Comparison of ENCODE assay signal across 16 mouse cellular contexts in the genomic region with DNA sequence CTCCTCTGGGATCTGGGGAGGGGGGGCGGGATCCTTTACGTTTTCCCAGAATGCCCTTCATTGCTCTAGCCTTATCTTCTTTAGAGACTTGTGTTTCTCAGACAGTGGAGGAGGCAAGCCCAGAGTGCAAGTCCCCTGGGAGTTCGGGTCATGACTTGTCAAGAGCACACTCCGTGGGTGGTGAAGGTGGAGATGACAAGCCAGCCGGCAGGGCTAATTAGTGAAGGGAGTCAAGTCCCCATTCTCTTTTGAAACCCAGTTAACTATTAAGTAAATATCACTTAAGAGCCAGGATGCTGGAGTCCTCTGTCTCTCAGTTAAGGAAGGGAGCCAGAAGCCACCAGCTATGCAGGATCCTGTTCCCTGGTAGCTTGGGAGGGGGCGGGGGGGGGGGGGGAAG.
A peak's percentile ranks its signal among the peaks of the same experiment; 100 is the strongest.
DNase-seq lines count a peak whose midpoint lies in the region; ATAC-seq and TF ChIP-seq lines count a peak whose summit lies in the region.
"Had no signal": no experiment of that assay in that cellular context is flagged by ENCODE, and none has a peak within 500 bp of the region (broad histone marks: within the 10 kb centered on the region; RNA-seq: fewer than 3 reads in every experiment).

No protein-coding gene starts in this region.

- H3K27me3 ChIP-seq in CH12.LX (replicated peaks), result no peaks in the 10 kb centered on the region
- no peaks in the 10 kb centered on the region; the same call in 1 of the 2 replicates for H3K27me3 ChIP-seq in heart, embryonic 15.5 days
- peaks cover 17% of the 10 kb centered on the region for H3K27me3 ChIP-seq in forebrain, embryonic 13.5 days

- H3K79me2 ChIP-seq in CH12.LX (replicated peaks; ENCODE audit: control insufficient read depth, extremely low read depth, insufficient read depth, poor library complexity, severe bottlenecking), result no peaks in the 10 kb centered on the region

- in situ Hi-C loops in CH12.LX (cut with MboI; ENCODE audit: low pct_ligation_motif_present, low pct_unique_long_range_greater_than_20kb, low sequenced_read_pairs), result no loop called here

- peak overlapping the region; percentile 73 for H3K4me2 ChIP-seq in CH12.LX (ENCODE audit: insufficient read depth, low read depth, poor library complexity, severe bottlenecking)
- H3K4me2 ChIP-seq in heart, embryonic 15.5 days, result peak overlapping the region; percentile 53
- H3K4me2 ChIP-seq in forebrain, embryonic 13.5 days, result no peak overlapping the region

- intact Hi-C loops in heart, postnatal 36 days (cut with DNase I), result no loop called here

- peaks cover 0 to 76% of the 10 kb centered on the region in 2 experiments for H3K36me3 ChIP-seq in CH12.LX (replicated peaks in 1 of 2; ENCODE audit: control insufficient read depth in 1 of 2, insufficient read depth in 1 of 2, low read length in 1 of 2)
- H3K36me3 ChIP-seq in heart, embryonic 15.5 days, result no peaks in the 10 kb centered on the region
- H3K36me3 ChIP-seq in forebrain, embryonic 13.5 days (ENCODE audit: poor library complexity, severe bottlenecking), result no peaks in the 10 kb centered on the region
- H3K36me3 ChIP-seq: midbrain, embryonic 12.5 days had no signal

- 20% methylated on average over 6 of the region's 6 CpGs for WGBS in heart, embryonic 15.5 days
- 20% methylated on average over 5 of the region's 6 CpGs for WGBS in forebrain, embryonic 13.5 days

- no peaks in the 10 kb centered on the region for H3K9me3 ChIP-seq in CH12.LX (replicated peaks; ENCODE audit: low read length)
- H3K9me3 ChIP-seq in heart, embryonic 15.5 days (replicated peaks), result no peaks in the 10 kb centered on the region
- no peaks in the 10 kb centered on the region for H3K9me3 ChIP-seq in forebrain, embryonic 13.5 days (replicated peaks)
- H3K9me3 ChIP-seq: midbrain, embryonic 12.5 days had no signal

- no peak for TF ChIP-seq CTCF in CH12.LX (conservative IDR thresholded peaks at IDR 0.05 in 1 of 2, IDR thresholded peaks at IDR 0.05 in 1 of 2; ENCODE audit: low read depth in 2 of 2, low read length in 2 of 2)

- H3K4me3 ChIP-seq in CH12.LX (replicated peaks in 1 of 3; ENCODE audit: low read depth in 2 of 3, low read length in 2 of 3, poor library complexity in 1 of 3), result no peak overlapping the region
- H3K4me3 ChIP-seq in heart, embryonic 15.5 days, result no peak overlapping the region
- no peak overlapping the region for H3K4me3 ChIP-seq in forebrain, embryonic 13.5 days
- H3K4me3 ChIP-seq: layer of hippocampus, adult 2 months; midbrain, embryonic 12.5 days had no signal

- peaks cover 25 to 51% of the 10 kb centered on the region in 2 experiments for H3K4me1 ChIP-seq in CH12.LX (ENCODE audit: control insufficient read depth in 1 of 2, insufficient read depth in 2 of 2)
- H3K4me1 ChIP-seq in heart, embryonic 15.5 days (replicated peaks), result peaks cover 26% of the 10 kb centered on the region
- peaks cover 19% of the 10 kb centered on the region for H3K4me1 ChIP-seq in forebrain, embryonic 13.5 days

- TF ChIP-seq EP300 in CH12.LX (IDR thresholded peaks at IDR 0.05; ENCODE audit: low read length), result peak; percentile 67

- H3K27ac ChIP-seq in CH12.LX (ENCODE audit: insufficient read depth, low read depth), result no peak overlapping the region
- no peak overlapping the region for H3K27ac ChIP-seq in heart, embryonic 15.5 days
- H3K27ac ChIP-seq in forebrain, embryonic 13.5 days, result no peak overlapping the region
- H3K27ac ChIP-seq: layer of hippocampus, adult 2 months; midbrain, embryonic 12.5 days had no signal

- ATAC-seq in heart, embryonic 15.5 days (replicated peaks; ENCODE audit: insufficient number of reproducible peaks, insufficient read depth, low FRiP score, low read depth), result no peak
- ATAC-seq in forebrain, embryonic 13.5 days, result no peak

- no peak; the same call in 1 of the 2 replicates for TF ChIP-seq RAD21 in CH12.LX (IDR thresholded peaks at IDR 0.05; ENCODE audit: low read depth, low read length)

- TF ChIP-seq POLR2A in CH12.LX (IDR thresholded peaks at IDR 0.05; ENCODE audit: low read depth, low read length), result no peak

- peak; percentile 86 for DNase-seq in heart, adult 11 months
- no peak for DNase-seq in heart, postnatal 36 days
- peak; percentile 60 for DNase-seq in kidney, postnatal 10 days
- no peak for DNase-seq in kidney, adult 11 months
- DNase-seq in CH12.LX (ENCODE audit: extremely low read depth), result peak; percentile 93
- DNase-seq in testis, postnatal 10 days (ENCODE audit: low spot score), result no peak
- DNase-seq: adrenal gland, postnatal 14 days; cerebellum, postnatal 10 days; gastrocnemius, postnatal 36 days; lung, adult 2 months; spleen, adult 18-20 months; thymus, adult 2 months had no signal

- H3K9ac ChIP-seq in CH12.LX (ENCODE audit: insufficient read depth, low read depth), result peak overlapping the region; percentile 41; the same call in 1 of the 2 replicates
- no peak overlapping the region for H3K9ac ChIP-seq in heart, embryonic 15.5 days
- H3K9ac ChIP-seq in forebrain, embryonic 13.5 days, result no peak overlapping the region
- H3K9ac ChIP-seq: midbrain, embryonic 12.5 days had no signal

- dilution Hi-C loops in CH12.LX (cut with MboI; ENCODE audit: extremely low pct_ligation_motif_present, extremely low pct_unique_long_range_greater_than_20kb, low sequenced_read_pairs), result no loop called here

TF ChIP-seq in CH12.LX, 34 proteins besides CTCF, POLR2A, EP300 and RAD21:
- peak; percentile 34; the same call in 1 of the 2 replicates for TF ChIP-seq SIN3A (IDR thresholded peaks at IDR 0.05; ENCODE audit: low read length)
- TF ChIP-seq BHLHE40 (IDR thresholded peaks at IDR 0.05; ENCODE audit: low read depth, low read length), result peak; percentile 64
- TF ChIP-seq ETS1 (conservative IDR thresholded peaks at IDR 0.05; ENCODE audit: low read depth, low read length), result peak; percentile 54
- peak; percentile 9; the same call in 1 of the 2 replicates for TF ChIP-seq MXI1 (IDR thresholded peaks at IDR 0.05; ENCODE audit: low read depth, low read length)
- TF ChIP-seq USF2 (conservative IDR thresholded peaks at IDR 0.05; ENCODE audit: low read depth, low read length), result no peak
- TF ChIP-seq MYC (IDR thresholded peaks at IDR 0.05; ENCODE audit: low read depth, low read length), result 0 out of 2 replicates have a peak, but pooled peaks have one; percentile 34
- TF ChIP-seq KAT2A (IDR thresholded peaks at IDR 0.05; ENCODE audit: insufficient replicate concordance, low read length), result 0 out of 2 replicates have a peak, but pooled peaks have one; percentile 45
- TF ChIP-seq TCF12 (IDR thresholded peaks at IDR 0.05; ENCODE audit: low read depth, low read length), result peak; percentile 47; the same call in 1 of the 2 replicates
- no peak for TF ChIP-seq PAX5 (IDR thresholded peaks at IDR 0.05; ENCODE audit: low read length)
- no peak for TF ChIP-seq UBTF (IDR thresholded peaks at IDR 0.05; ENCODE audit: low read depth, low read length)
TF ChIP-seq in CH12.LX: peak in this region for 7.

Comparison
In these comparisons a context has a peak if more than half of its experiments do, and no peak if none do; other contexts are left out.
1. DNase-seq: peak in heart, adult 11 months (single experiment), kidney, postnatal 10 days (single experiment) and CH12.LX (single experiment); none in heart, postnatal 36 days (0 of 2), kidney, adult 11 months (single experiment) and testis, postnatal 10 days (single experiment).